Mouse (Mus musculus): ENCODE measurements around the gene Tmem181a.
"Not testable (repeated sequence)": the region's sequence is repeated elsewhere in the genome, so short reads cannot be mapped to it uniquely, and the experiment has no call there.

GRCm38 (mm10) chr17:6289045-6289444, 32.4 kb downstream of the Tmem181a start:
- not testable (repeated sequence) for TF ChIP-seq CTCF (IDR thresholded peaks at IDR 0.05; ENCODE audit: control insufficient read depth, insufficient read depth, low read length); POLR2A (IDR thresholded peaks at IDR 0.05; ENCODE audit: borderline replicate concordance, control insufficient read depth, low read depth, low read length)
